Mouse (Mus musculus) embryonic facial prominence, embryonic 11.5 days (tissue): ENCODE measurements around the gene Klhl26. TPM values are rescaled to one million over a fixed set of nuclear protein-coding genes. Genes with fewer than 3 reads are reported as not detected.

ENCODE experiments used
- ATAC-seq: fragments of 200-750 bp; cut with Nextera tagmentation; replicated peaks from 2 replicates; pipeline ENCODE4 v1.8.0; 2017; ENCODE audit warnings: low read depth; ENCODE audit not compliant: insufficient number of reproducible peaks, low FRiP score, low TSS enrichment
- DNase-seq: peaks from one replicate; pipeline ENCODE4 v3.0.0-alpha.2; 2015; ENCODE audit warnings: low spot score
- H3K27ac ChIP-seq: fragments of 300-500 bp; sonication (generic); replicated peaks from 2 replicates; pipeline ENCODE4 v1.5.1; 2014; ENCODE audit warnings: mild to moderate bottlenecking, low read depth, low read length, control low read depth
- H3K27me3 ChIP-seq: fragments of 300-500 bp; sonication (generic); 2 replicates; pipeline ENCODE4 v1.6.1; 2014; ENCODE audit warnings: mild to moderate bottlenecking, low read length, moderate library complexity, mixed read lengths; ENCODE audit not compliant: control insufficient read depth, insufficient read depth
- H3K36me3 ChIP-seq: fragments of 300-500 bp; sonication (generic); replicated peaks from 2 replicates; pipeline ENCODE4 v1.6.1; 2014; ENCODE audit warnings: low read depth, mild to moderate bottlenecking, low read length, moderate library complexity, mixed read lengths; ENCODE audit not compliant: control insufficient read depth, insufficient read depth
- H3K4me1 ChIP-seq: fragments of 300-500 bp; sonication (generic); 2 replicates; pipeline ENCODE4 v1.6.1; 2014; ENCODE audit warnings: low read length, mixed read lengths; ENCODE audit not compliant: control insufficient read depth, insufficient read depth
- H3K4me2 ChIP-seq: fragments of 300-500 bp; sonication (generic); 2 replicates; pipeline ENCODE4 v1.6.1; 2014; ENCODE audit warnings: low read depth, mild to moderate bottlenecking, control low read depth, low read length, moderate library complexity
- H3K4me3 ChIP-seq: fragments of 300-500 bp; sonication (generic); 2 replicates; pipeline ENCODE4 v1.5.1; 2014; ENCODE audit warnings: low read depth, low read length, control low read depth
- H3K9ac ChIP-seq: fragments of 300-500 bp; sonication (generic); replicated peaks from 2 replicates; pipeline ENCODE4 v1.6.1; 2014; ENCODE audit warnings: mild to moderate bottlenecking, control low read depth, low read length
- H3K9me3 ChIP-seq: fragments of 300-500 bp; sonication (generic); replicated peaks from 2 replicates; pipeline ENCODE4 v1.6.1; 2016; ENCODE audit warnings: mild to moderate bottlenecking, low read length, inconsistent platforms, mixed read lengths; ENCODE audit not compliant: control insufficient read depth
- WGBS: fragments of 180-500 bp; shearing (Covaris S2); extraction: QIAGEN DNeasy Blood & Tissue Kit; methylation state at CpG from one replicate; pipeline ENCODE4 v1.1.7; 2014; 5-methylcytosine and 5-hydroxymethylcytosine counted together
- polyA plus RNA-seq: library from polyadenylated mRNA; unstranded; fragments of >200 nt; fragmentation: Nextera tagmentation; extraction: Ambion mirVana; gene quantifications from 2 replicates; pipeline ENCODE4 v1.2.1, GENCODE M21; 2014

Gene Klhl26
- polyA plus RNA-seq, 1 experiment from 2014 or later = 17.9 TPM

DNA sequence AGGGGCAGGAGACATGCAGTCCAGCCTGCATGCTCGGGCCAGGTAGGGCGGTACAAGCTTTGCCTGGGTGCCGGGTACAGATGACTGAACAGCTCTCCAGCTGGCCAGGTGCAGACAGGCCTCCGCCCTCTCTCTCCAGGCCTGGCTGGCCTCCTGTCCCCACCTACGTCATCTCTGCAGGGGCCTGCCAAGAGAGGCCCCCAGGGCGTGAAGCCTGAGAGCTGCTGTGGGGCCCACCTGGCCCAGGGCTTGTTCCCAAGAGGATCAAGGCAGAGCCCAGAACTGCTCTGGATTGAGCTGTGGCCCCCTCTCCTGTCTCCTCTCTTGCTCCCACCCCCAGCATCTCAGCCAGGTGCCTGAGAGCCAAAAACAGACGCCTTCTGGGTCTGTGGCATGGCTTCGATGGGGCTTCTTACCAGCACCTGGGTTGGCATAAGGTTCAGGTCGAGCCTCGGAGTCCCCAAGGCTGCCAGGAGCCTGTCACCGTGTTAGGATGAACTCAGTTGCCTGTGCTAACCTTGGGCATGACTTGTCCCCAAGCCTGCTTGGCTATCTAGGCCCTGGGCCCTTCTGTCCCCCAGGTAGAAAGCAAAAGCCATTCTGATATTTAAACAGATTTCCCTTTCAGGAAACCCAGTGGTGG, 70.2 kb downstream of the Klhl26 start:
- 77% methylated on average over 11 of the region's 11 CpGs for WGBS
- no peak overlapping the region for H3K4me2 ChIP-seq
- H3K4me3 ChIP-seq = no peak overlapping the region
- no peak for ATAC-seq
- DNase-seq = no peak
- H3K36me3 ChIP-seq = no peaks in the 10 kb centered on the region
- 0 out of 2 replicates have a peak, but pooled peaks cover 5% of the 10 kb centered on the region for H3K4me1 ChIP-seq
- no peaks in the 10 kb centered on the region for H3K27me3 ChIP-seq
- no peak overlapping the region for H3K27ac ChIP-seq
- no peaks in the 10 kb centered on the region for H3K9me3 ChIP-seq
- no peak overlapping the region for H3K9ac ChIP-seq

DNA sequence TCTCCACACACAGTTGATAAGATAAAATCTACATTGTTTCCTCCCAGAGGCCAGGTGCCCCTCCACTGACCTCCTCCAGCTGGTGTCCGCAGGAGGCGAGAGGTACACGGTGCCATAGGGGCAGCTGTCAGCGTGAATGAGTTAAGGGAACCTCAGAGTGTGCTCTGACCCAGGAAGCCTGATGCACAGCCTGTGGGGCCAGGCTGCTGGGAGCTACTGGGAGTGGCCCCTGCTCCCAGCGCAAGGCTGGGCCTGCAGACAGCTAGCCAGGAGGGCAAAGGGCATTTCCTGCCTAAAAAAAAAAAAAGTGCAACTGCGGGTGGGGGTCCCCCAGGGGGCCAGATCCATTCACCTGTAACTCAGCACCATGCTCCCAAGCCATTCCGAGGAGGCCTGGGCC, 71.6 kb downstream of the Klhl26 start:
- no peak for ATAC-seq

GRCm38 (mm10) chr8:70404212-70404611, 72.6 kb downstream of the Klhl26 start:
- H3K27me3 ChIP-seq = no peaks in the 10 kb centered on the region
- H3K36me3 ChIP-seq = no peaks in the 10 kb centered on the region; the same call in 1 of the 2 replicates
- H3K9me3 ChIP-seq = no peaks in the 10 kb centered on the region
- no peak for ATAC-seq
- 0 out of 2 replicates have a peak, but pooled peaks cover 5% of the 10 kb centered on the region for H3K4me1 ChIP-seq
- 94% methylated on average over 3 of the region's 3 CpGs for WGBS
- H3K9ac ChIP-seq = no peak overlapping the region
- H3K4me2 ChIP-seq = no peak overlapping the region
- H3K4me3 ChIP-seq = no peak overlapping the region
- no peak for DNase-seq
- H3K27ac ChIP-seq = no peak overlapping the region

More for the DNA sequence above, 71.6 kb downstream of the Klhl26 start:
- no peak overlapping the region for H3K4me2 ChIP-seq
- H3K27ac ChIP-seq = no peak overlapping the region
- 28% methylated on average over 7 of the region's 7 CpGs for WGBS
- H3K4me1 ChIP-seq = 0 out of 2 replicates have a peak, but pooled peaks cover 5% of the 10 kb centered on the region
- no peaks in the 10 kb centered on the region; the same call in 1 of the 2 replicates for H3K36me3 ChIP-seq
- no peak overlapping the region for H3K4me3 ChIP-seq
- DNase-seq = no peak
- no peaks in the 10 kb centered on the region for H3K9me3 ChIP-seq
- H3K9ac ChIP-seq = no peak overlapping the region
- H3K27me3 ChIP-seq = no peaks in the 10 kb centered on the region

Other genes starting within 250 kb of the Klhl26 start
- 31.4 and 34.0 TPM in 2 replicates for gene Sugp2, start 242.7 kb downstream of the Klhl26 start, polyA plus RNA-seq
- gene Armc6, start 242.5 kb downstream of the Klhl26 start, polyA plus RNA-seq = 21.9 and 28.4 TPM in 2 replicates
- 48.9 and 52.9 TPM in 2 replicates for gene Homer3, start 194.1 kb downstream of the Klhl26 start, polyA plus RNA-seq
- 51.4 and 52.5 TPM in 2 replicates for gene Ddx49, start 174.5 kb downstream of the Klhl26 start, polyA plus RNA-seq
- gene Cope, start 174.4 kb downstream of the Klhl26 start, polyA plus RNA-seq = 220 and 271 TPM in 2 replicates
- 3.9 and 4.0 TPM in 2 replicates for gene Cers1, start 161.2 kb downstream of the Klhl26 start, polyA plus RNA-seq
- gene Gdf1, start 147.2 kb downstream of the Klhl26 start, polyA plus RNA-seq = 0.22 and 3.1 TPM in 2 replicates
- gene Upf1, start 123.7 kb downstream of the Klhl26 start, polyA plus RNA-seq = 20.4 and 21.0 TPM in 2 replicates
- 0.17 TPM in 1 of 2 replicates, not detected in the other for gene Comp, start 103.4 kb downstream of the Klhl26 start, polyA plus RNA-seq
- 10.2 and 11.8 TPM in 2 replicates for gene Crtc1, start 37.4 kb downstream of the Klhl26 start, polyA plus RNA-seq
- 25.4 and 25.7 TPM in 2 replicates for gene Tmem59l, start 10.4 kb upstream of the Klhl26 start, polyA plus RNA-seq
- 63.8 and 64.7 TPM in 2 replicates for gene Crlf1, start 16.2 kb upstream of the Klhl26 start, polyA plus RNA-seq
- gene Rex1bd, start 29.8 kb upstream of the Klhl26 start, polyA plus RNA-seq = 126 and 140 TPM in 2 replicates
- 783 and 884 TPM in 2 replicates for gene Uba52, start 33.8 kb upstream of the Klhl26 start, polyA plus RNA-seq
- 175 and 196 TPM in 2 replicates for gene Fkbp8, start 50.8 kb upstream of the Klhl26 start, polyA plus RNA-seq
- 47.4 and 49.9 TPM in 2 replicates for gene Kxd1, start 51.0 kb upstream of the Klhl26 start, polyA plus RNA-seq
- gene Ell, start 62.5 kb upstream of the Klhl26 start, polyA plus RNA-seq = 15.3 and 16.1 TPM in 2 replicates
- 79.0 and 87.9 TPM in 2 replicates for gene Isyna1, start 117.4 kb upstream of the Klhl26 start, polyA plus RNA-seq
- 108 and 123 TPM in 2 replicates for gene Ssbp4, start 131.9 kb upstream of the Klhl26 start, polyA plus RNA-seq
- 0.32 and 0.98 TPM in 2 replicates for gene Lrrc25, start 139.2 kb upstream of the Klhl26 start, polyA plus RNA-seq
- 0.20 TPM in 1 of 2 replicates, not detected in the other for gene Gdf15, start 155.5 kb upstream of the Klhl26 start, polyA plus RNA-seq
- 59.8 and 71.3 TPM in 2 replicates for gene Pgpep1, start 183.4 kb upstream of the Klhl26 start, polyA plus RNA-seq
- gene Lsm4, start 196.3 kb upstream of the Klhl26 start, polyA plus RNA-seq = 323 and 334 TPM in 2 replicates
- 94.2 and 104 TPM in 2 replicates for gene Jund, start 222.0 kb upstream of the Klhl26 start, polyA plus RNA-seq
- gene Iqcn, start 226.5 kb upstream of the Klhl26 start, polyA plus RNA-seq = not detected in 2 replicates
- gene Gm3336, start 241.6 kb upstream of the Klhl26 start, polyA plus RNA-seq = not detected in 2 replicates
- gene Pde4c, start 246.8 kb upstream of the Klhl26 start, polyA plus RNA-seq = 0.06 and 0.20 TPM in 2 replicates